Mouse (Mus musculus) right cerebral cortex, postnatal 14 days (tissue): ENCODE results near the gene Sox6.

ENCODE experiments used
- DNase-seq: peaks from one replicate; pipeline ENCODE4 v3.0.0; 2022

Sox6 gene

GRCm38 (mm10) chr7:115984076-115984475 is 54.5 kb downstream of the Sox6 start:
- no peak for DNase-seq

GRCm38 (mm10) chr7:115979813-115980512 is 58.6 kb downstream of the Sox6 start:
- no peak for DNase-seq

GRCm38 (mm10) chr7:115974518-115974917 is 64.1 kb downstream of the Sox6 start:
- DNase-seq = no peak

GRCm38 (mm10) chr7:115967186-115967585 is 71.4 kb downstream of the Sox6 start:
- no peak for DNase-seq

GRCm38 (mm10) chr7:115966181-115966580 is 72.4 kb downstream of the Sox6 start:
- DNase-seq = peak; percentile 19

GRCm38 (mm10) chr7:115953046-115953445 is 85.5 kb downstream of the Sox6 start:
- DNase-seq = no peak

- DNase-seq = no peak
Observed at GRCm38 (mm10) chr7:115952235-115952634, 86.4 kb downstream of the Sox6 start.

GRCm38 (mm10) chr7:115951689-115952088 is 86.9 kb downstream of the Sox6 start:
- no peak for DNase-seq

GRCm38 (mm10) chr7:115947916-115948315 is 90.7 kb downstream of the Sox6 start:
- no peak for DNase-seq

GRCm38 (mm10) chr7:115946559-115946958 is 92.0 kb downstream of the Sox6 start:
- no peak for DNase-seq

GRCm38 (mm10) chr7:115945516-115945915 is 93.1 kb downstream of the Sox6 start:
- DNase-seq = no peak

GRCm38 (mm10) chr7:115944250-115944649 is 94.3 kb downstream of the Sox6 start:
- DNase-seq = no peak

- no peak for DNase-seq
Observed at GRCm38 (mm10) chr7:115941766-115942165, 96.8 kb downstream of the Sox6 start.

- no peak for DNase-seq
Observed at GRCm38 (mm10) chr7:115939292-115939691, 99.3 kb downstream of the Sox6 start.

- no peak for DNase-seq
Observed at GRCm38 (mm10) chr7:115936908-115937307, 101.7 kb downstream of the Sox6 start.

GRCm38 (mm10) chr7:115915338-115915737 is 123.3 kb downstream of the Sox6 start:
- no peak for DNase-seq

- no peak for DNase-seq
Observed at GRCm38 (mm10) chr7:115910313-115910712, 128.3 kb downstream of the Sox6 start.

GRCm38 (mm10) chr7:115904798-115905207 is 133.8 kb downstream of the Sox6 start:
- no peak for DNase-seq

GRCm38 (mm10) chr7:115903931-115904797 is 134.4 kb downstream of the Sox6 start:
- no peak for DNase-seq

- DNase-seq = no peak
Observed at GRCm38 (mm10) chr7:115903368-115903767, 135.2 kb downstream of the Sox6 start.

- no peak for DNase-seq
Observed at GRCm38 (mm10) chr7:115895831-115896230, 142.8 kb downstream of the Sox6 start.

GRCm38 (mm10) chr7:115895028-115895671 is 143.4 kb downstream of the Sox6 start:
- no peak for DNase-seq

- no peak for DNase-seq
Observed at GRCm38 (mm10) chr7:115891482-115891881, 147.1 kb downstream of the Sox6 start.

- no peak for DNase-seq
Observed at GRCm38 (mm10) chr7:115889926-115890325, 148.7 kb downstream of the Sox6 start.
